Mouse (Mus musculus): Measurements from ENCODE around the gene Slc25a15. TPM values are rescaled to one million over a fixed set of nuclear protein-coding genes. Genes with fewer than 3 reads are reported as not detected.
A peak's percentile ranks its signal among the peaks of the same experiment; 100 is the strongest.

Slc25a15 gene
- 8.7 and 11.2 TPM in 2 replicates for polyA plus RNA-seq (2015; fragmentation: Nextera tagmentation; extraction: Ambion mirVana)

GRCm38 (mm10) chr8:22398142-22398951, at the start of gene Slc25a15:
Slc25a15 (minus strand) TSS chr8:22398597.
- H3K4me1 ChIP-seq (replicated peaks; ENCODE audit: control insufficient read depth, insufficient read depth, low read length): peaks cover 12% of the 10 kb centered on the region
- no peaks in the 10 kb centered on the region for H3K27me3 ChIP-seq (replicated peaks; ENCODE audit: control insufficient read depth, insufficient read depth, low read length)
- ATAC-seq: peak; percentile 95
- peak within 1 kb of the TSS; percentile 74 for H3K9ac ChIP-seq (replicated peaks; ENCODE audit: low read depth, low read length)
- no peaks in the 10 kb centered on the region for H3K9me3 ChIP-seq (ENCODE audit: control insufficient read depth, low read length)
- H3K4me3 ChIP-seq (replicated peaks; ENCODE audit: low read length): peak within 1 kb of the TSS; percentile 86
- H3K4me2 ChIP-seq (ENCODE audit: low read length): peak within 1 kb of the TSS; percentile 88
- H3K36me3 ChIP-seq (ENCODE audit: control insufficient read depth, insufficient read depth): no peaks in the 10 kb centered on the region
- WGBS: under 1% methylated on average over 62 of the region's 77 CpGs
- H3K27ac ChIP-seq (ENCODE audit: low read length): peak within 1 kb of the TSS; percentile 73

- Histone ChIP-seq H3K4me3 (replicated peaks; ENCODE audit: low read length) (peak overlapping the region; percentile 85), H3K27ac (ENCODE audit: low read length) (no peak overlapping the region), H3K4me1 (replicated peaks; ENCODE audit: control insufficient read depth, insufficient read depth, low read length) (peaks cover 13% of the 10 kb centered on the region), H3K4me2 (ENCODE audit: low read length) (peak overlapping the region; percentile 76), H3K27me3 (replicated peaks; ENCODE audit: control insufficient read depth, insufficient read depth, low read length) (no peaks in the 10 kb centered on the region), H3K9me3 (ENCODE audit: control insufficient read depth, low read length) (no peaks in the 10 kb centered on the region), H3K9ac (replicated peaks; ENCODE audit: low read depth, low read length) (peak overlapping the region; percentile 78), H3K36me3 (ENCODE audit: control insufficient read depth, insufficient read depth) (peaks cover 5% of the 10 kb centered on the region; the same call in 1 of the 2 replicates)
- 22% methylated on average over 8 of the region's 8 CpGs for WGBS
- no peak for ATAC-seq
Observed at GRCm38 (mm10) chr8:22411971-22412370, 13.6 kb upstream of the Slc25a15 start.

GRCm38 (mm10) chr8:22411282-22411702, 12.9 kb upstream of the Slc25a15 start, which contains the start of gene Mrps31:
Mrps31 (plus strand) TSS chr8:22411361.
- Histone ChIP-seq H3K4me3 (replicated peaks; ENCODE audit: low read length) (peak within 1 kb of the TSS; percentile 85), H3K27ac (ENCODE audit: low read length) (peak within 1 kb of the TSS; percentile 87), H3K4me1 (replicated peaks; ENCODE audit: control insufficient read depth, insufficient read depth, low read length) (peaks cover 13% of the 10 kb centered on the region), H3K9ac (replicated peaks; ENCODE audit: low read depth, low read length) (peak within 1 kb of the TSS; percentile 78), H3K36me3 (ENCODE audit: control insufficient read depth, insufficient read depth) (peaks cover 5% of the 10 kb centered on the region; the same call in 1 of the 2 replicates), H3K9me3 (ENCODE audit: control insufficient read depth, low read length) (no peaks in the 10 kb centered on the region), H3K27me3 (replicated peaks; ENCODE audit: control insufficient read depth, insufficient read depth, low read length) (no peaks in the 10 kb centered on the region), H3K4me2 (ENCODE audit: low read length) (peak within 1 kb of the TSS; percentile 76)
- 0% methylated on average over 25 of the region's 25 CpGs for WGBS
- ATAC-seq: peak; percentile 98

GRCm38 (mm10) chr8:22410688-22411281, 12.4 kb upstream of the Slc25a15 start:
- peak overlapping the region; percentile 85 for H3K4me3 ChIP-seq (replicated peaks; ENCODE audit: low read length)

GRCm38 (mm10) chr8:22405733-22406132, 7.3 kb upstream of the Slc25a15 start:
- ATAC-seq: no peak
- 77% methylated on average over 6 of the region's 6 CpGs for WGBS
- Histone ChIP-seq H3K27me3 (replicated peaks; ENCODE audit: control insufficient read depth, insufficient read depth, low read length) (no peaks in the 10 kb centered on the region), H3K36me3 (ENCODE audit: control insufficient read depth, insufficient read depth) (no peaks in the 10 kb centered on the region), H3K9me3 (ENCODE audit: control insufficient read depth, low read length) (no peaks in the 10 kb centered on the region), H3K4me2 (ENCODE audit: low read length) (no peak overlapping the region), H3K9ac (replicated peaks; ENCODE audit: low read depth, low read length) (no peak overlapping the region), H3K4me1 (replicated peaks; ENCODE audit: control insufficient read depth, insufficient read depth, low read length) (peaks cover 2% of the 10 kb centered on the region), H3K27ac (ENCODE audit: low read length) (no peak overlapping the region), H3K4me3 (replicated peaks; ENCODE audit: low read length) (no peak overlapping the region)

More at GRCm38 (mm10) chr8:22410688-22411281, 12.4 kb upstream of the Slc25a15 start:
- 15% methylated on average over 16 of the region's 16 CpGs for WGBS
- Histone ChIP-seq H3K9ac (replicated peaks; ENCODE audit: low read depth, low read length) (peak overlapping the region; percentile 78), H3K27me3 (replicated peaks; ENCODE audit: control insufficient read depth, insufficient read depth, low read length) (no peaks in the 10 kb centered on the region), H3K4me2 (ENCODE audit: low read length) (peak overlapping the region; percentile 76), H3K9me3 (ENCODE audit: control insufficient read depth, low read length) (no peaks in the 10 kb centered on the region), H3K27ac (ENCODE audit: low read length) (peak overlapping the region; percentile 12; the same call in 1 of the 2 replicates), H3K4me1 (replicated peaks; ENCODE audit: control insufficient read depth, insufficient read depth, low read length) (peaks cover 13% of the 10 kb centered on the region), H3K36me3 (ENCODE audit: control insufficient read depth, insufficient read depth) (peaks cover 2% of the 10 kb centered on the region; the same call in 1 of the 2 replicates)
- ATAC-seq: peak; percentile 10; the same call in 1 of the 2 replicates

- H3K9me3 ChIP-seq (ENCODE audit: control insufficient read depth, low read length): no peaks in the 10 kb centered on the region
- no peaks in the 10 kb centered on the region for H3K36me3 ChIP-seq (ENCODE audit: control insufficient read depth, insufficient read depth)
- no peak overlapping the region for H3K4me2 ChIP-seq (ENCODE audit: low read length)
- H3K27me3 ChIP-seq (replicated peaks; ENCODE audit: control insufficient read depth, insufficient read depth, low read length): no peaks in the 10 kb centered on the region
- no peak overlapping the region for H3K9ac ChIP-seq (replicated peaks; ENCODE audit: low read depth, low read length)
- H3K4me1 ChIP-seq (replicated peaks; ENCODE audit: control insufficient read depth, insufficient read depth, low read length): peaks cover 6% of the 10 kb centered on the region
- no peak for ATAC-seq
- no peak overlapping the region for H3K4me3 ChIP-seq (replicated peaks; ENCODE audit: low read length)
- no peak overlapping the region for H3K27ac ChIP-seq (ENCODE audit: low read length)
- WGBS: 88% methylated on average over 2 of the region's 2 CpGs
Observed at GRCm38 (mm10) chr8:22403235-22403634, 4.8 kb upstream of the Slc25a15 start.

GRCm38 (mm10) chr8:22400593-22400992, 2.2 kb upstream of the Slc25a15 start:
- 85% methylated on average over 4 of the region's 4 CpGs for WGBS
- no peak overlapping the region for H3K9ac ChIP-seq (replicated peaks; ENCODE audit: low read depth, low read length)

GRCm38 (mm10) chr8:22399285-22399880, 986 bp upstream of the Slc25a15 start:
- Histone ChIP-seq H3K27ac (ENCODE audit: low read length) (no peak overlapping the region; the same call in 1 of the 2 replicates), H3K4me1 (replicated peaks; ENCODE audit: control insufficient read depth, insufficient read depth, low read length) (peaks cover 12% of the 10 kb centered on the region), H3K27me3 (replicated peaks; ENCODE audit: control insufficient read depth, insufficient read depth, low read length) (no peaks in the 10 kb centered on the region), H3K4me3 (replicated peaks; ENCODE audit: low read length) (peak overlapping the region; percentile 86), H3K36me3 (ENCODE audit: control insufficient read depth, insufficient read depth) (no peaks in the 10 kb centered on the region), H3K9me3 (ENCODE audit: control insufficient read depth, low read length) (no peaks in the 10 kb centered on the region), H3K9ac (replicated peaks; ENCODE audit: low read depth, low read length) (no peak overlapping the region), H3K4me2 (ENCODE audit: low read length) (peak overlapping the region; percentile 88)
- no peak for ATAC-seq
- 89% methylated on average over 8 of the region's 8 CpGs for WGBS

More at GRCm38 (mm10) chr8:22400593-22400992, 2.2 kb upstream of the Slc25a15 start:
- H3K4me2 ChIP-seq (ENCODE audit: low read length): no peak overlapping the region
- no peak overlapping the region for H3K27ac ChIP-seq (ENCODE audit: low read length)
- no peak overlapping the region for H3K4me3 ChIP-seq (replicated peaks; ENCODE audit: low read length)
- H3K27me3 ChIP-seq (replicated peaks; ENCODE audit: control insufficient read depth, insufficient read depth, low read length): no peaks in the 10 kb centered on the region
- H3K4me1 ChIP-seq (replicated peaks; ENCODE audit: control insufficient read depth, insufficient read depth, low read length): peaks cover 12% of the 10 kb centered on the region
- ATAC-seq: no peak
- no peaks in the 10 kb centered on the region for H3K36me3 ChIP-seq (ENCODE audit: control insufficient read depth, insufficient read depth)
- no peaks in the 10 kb centered on the region for H3K9me3 ChIP-seq (ENCODE audit: control insufficient read depth, low read length)

- peaks cover 12% of the 10 kb centered on the region for H3K4me1 ChIP-seq (replicated peaks; ENCODE audit: control insufficient read depth, insufficient read depth, low read length)
- H3K27ac ChIP-seq (ENCODE audit: low read length): peak overlapping the region; percentile 15; the same call in 1 of the 2 replicates
- H3K4me3 ChIP-seq (replicated peaks; ENCODE audit: low read length): peak overlapping the region; percentile 86
- no peaks in the 10 kb centered on the region for H3K27me3 ChIP-seq (replicated peaks; ENCODE audit: control insufficient read depth, insufficient read depth, low read length)
- no peaks in the 10 kb centered on the region for H3K36me3 ChIP-seq (ENCODE audit: control insufficient read depth, insufficient read depth)
- WGBS: 0% methylated on average over 13 of the region's 13 CpGs
- H3K9me3 ChIP-seq (ENCODE audit: control insufficient read depth, low read length): no peaks in the 10 kb centered on the region
- H3K9ac ChIP-seq (replicated peaks; ENCODE audit: low read depth, low read length): peak overlapping the region; percentile 74
- H3K4me2 ChIP-seq (ENCODE audit: low read length): peak overlapping the region; percentile 88
- no peak for ATAC-seq
Observed at GRCm38 (mm10) chr8:22397811-22398141, 621 bp downstream of the Slc25a15 start.

Data from forebrain, embryonic 16.5 days (tissue).